Comparison of ENCODE assay signal across 35 mouse cellular contexts in the genomic region with DNA sequence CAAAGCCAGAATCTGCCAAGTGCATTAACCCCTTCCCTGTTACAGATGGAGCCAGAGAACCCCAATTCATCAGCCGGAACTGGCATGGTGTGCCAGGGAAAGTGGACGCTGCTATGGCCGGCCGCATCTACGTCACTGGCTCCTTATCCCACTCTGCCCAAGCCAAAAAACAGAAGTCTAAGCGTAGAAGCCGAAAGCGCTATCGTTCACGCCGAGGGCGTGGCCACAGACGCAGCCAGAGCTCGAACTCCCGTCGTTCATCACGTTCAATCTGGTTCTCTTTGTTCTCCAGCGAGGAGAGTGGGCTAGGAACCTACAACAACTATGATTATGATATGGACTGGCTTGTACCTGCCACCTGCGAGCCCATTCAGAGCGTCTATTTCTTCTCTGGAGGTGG. TPM values are rescaled to one million over a fixed set of nuclear protein-coding genes. Genes with fewer than 3 reads are reported as not detected.
DNase-seq lines count a peak whose midpoint lies in the region; ATAC-seq and TF ChIP-seq lines count a peak whose summit lies in the region.
"Had no signal": no experiment of that assay in that cellular context is flagged by ENCODE, and none has a peak within 500 bp of the region (broad histone marks: within the 10 kb centered on the region; RNA-seq: fewer than 3 reads in every experiment).

No protein-coding gene starts in this region.

- 87% methylated on average over 20 of the region's 20 CpGs for WGBS in cerebellum, adult 2 months
- WGBS in neural tube, embryonic 13.5 days: 82% methylated on average over 20 of the region's 20 CpGs
- WGBS in liver, embryonic 13.5 days (ENCODE audit: insufficient replicate concordance): 65% methylated on average over 20 of the region's 20 CpGs

- intact Hi-C loops in left cerebral cortex, postnatal 10 days (cut with DNase I): no loop called here

- TF ChIP-seq CTCF in cerebellum, adult 2 months (IDR thresholded peaks at IDR 0.05; ENCODE audit: borderline replicate concordance, insufficient read depth, low read depth, low read length): no peak

- H3K9ac ChIP-seq in neural tube, embryonic 13.5 days: 0 out of 2 replicates have a peak overlapping the region, but pooled peaks have one; percentile 31
- no peak overlapping the region for H3K9ac ChIP-seq in liver, embryonic 13.5 days
- H3K9ac ChIP-seq: forebrain, embryonic 15.5 days; heart, embryonic 13.5 days; limb, embryonic 13.5 days; lung, embryonic 14.5 days; midbrain, embryonic 12.5 days; neural tube, embryonic 15.5 days had no signal

- H3K27me3 ChIP-seq in cerebellum, adult 2 months (ENCODE audit: control insufficient read depth, insufficient read depth, low read length): no peaks in the 10 kb centered on the region
- H3K27me3 ChIP-seq in neural tube, embryonic 13.5 days: peaks cover 17% of the 10 kb centered on the region
- peaks cover 57% of the 10 kb centered on the region for H3K27me3 ChIP-seq in liver, embryonic 13.5 days
- H3K27me3 ChIP-seq: forebrain, embryonic 15.5 days had no signal

- peaks cover 15% of the 10 kb centered on the region for H3K36me3 ChIP-seq in neural tube, embryonic 13.5 days
- H3K36me3 ChIP-seq in liver, embryonic 13.5 days: peaks cover 11% of the 10 kb centered on the region

- ATAC-seq in neural tube, embryonic 13.5 days (ENCODE audit: low read depth): no peak
- ATAC-seq in liver, embryonic 13.5 days (ENCODE audit: low read depth): no peak
- ATAC-seq: forebrain, embryonic 15.5 days; hindbrain, embryonic 16.5 days had no signal

- no peak overlapping the region for H3K4me3 ChIP-seq in cerebellum, adult 2 months (replicated peaks; ENCODE audit: insufficient read depth, low read depth, low read length)
- no peak overlapping the region for H3K4me3 ChIP-seq in neural tube, embryonic 13.5 days
- 0 out of 2 replicates have a peak overlapping the region, but pooled peaks have one; percentile 6 for H3K4me3 ChIP-seq in liver, embryonic 13.5 days (replicated peaks)
- H3K4me3 ChIP-seq: embryonic facial prominence, embryonic 13.5 days; forebrain, embryonic 10.5 days; forebrain, embryonic 15.5 days; heart, embryonic 13.5 days; layer of hippocampus, adult 2 months; left cerebral cortex, adult 2 months; limb, embryonic 13.5 days; midbrain, embryonic 12.5 days; neural tube, embryonic 15.5 days had no signal

- peak; percentile 55 for DNase-seq in cerebellum, adult 9-11 months
- DNase-seq in cerebellum, adult 2 months: no peak
- DNase-seq in neural tube, embryonic 10.5 days (ENCODE audit: extremely low spot score, low spot score): no peak
- no peak for DNase-seq in liver, embryonic 13.5 days
- DNase-seq in left cerebral cortex, postnatal 10 days (ENCODE audit: extremely low spot score in 1 of 2, low spot score in 2 of 2): no peak
- no peak for DNase-seq in embryo, embryonic 9.5 days (ENCODE audit: extremely low spot score)
- DNase-seq in ovary, adult 18-20 months (ENCODE audit: low spot score): no peak
- DNase-seq: adrenal gland, postnatal 10 days; cerebellum, postnatal 36 days; gastrocnemius, postnatal 10 days; heart, postnatal 10 days; kidney, adult 2 months; kidney, postnatal 36 days; lung, embryonic 14.5 days; lung, postnatal 36 days; right cerebral cortex, adult 18-20 months; spleen, adult 18-20 months; thymus, postnatal 14 days had no signal

- TF ChIP-seq POLR2A in cerebellum, adult 2 months (IDR thresholded peaks at IDR 0.05; ENCODE audit: borderline replicate concordance, insufficient read depth, low read length): no peak

- H3K4me2 ChIP-seq in neural tube, embryonic 13.5 days: no peak overlapping the region
- H3K4me2 ChIP-seq in liver, embryonic 13.5 days: peak overlapping the region; percentile 40
- H3K4me2 ChIP-seq: embryonic facial prominence, embryonic 13.5 days; forebrain, embryonic 15.5 days; heart, embryonic 13.5 days; limb, embryonic 13.5 days; lung, embryonic 14.5 days; midbrain, embryonic 12.5 days; neural tube, embryonic 15.5 days had no signal

- no peaks in the 10 kb centered on the region for H3K9me3 ChIP-seq in neural tube, embryonic 13.5 days
- H3K9me3 ChIP-seq in liver, embryonic 13.5 days (replicated peaks): no peaks in the 10 kb centered on the region
- H3K9me3 ChIP-seq: embryonic facial prominence, embryonic 13.5 days; forebrain, embryonic 10.5 days; forebrain, embryonic 15.5 days; heart, embryonic 13.5 days; limb, embryonic 13.5 days; midbrain, embryonic 12.5 days; neural tube, embryonic 15.5 days had no signal

- no peak overlapping the region for H3K27ac ChIP-seq in cerebellum, adult 2 months (ENCODE audit: insufficient read depth, low read length)
- no peak overlapping the region for H3K27ac ChIP-seq in neural tube, embryonic 13.5 days (replicated peaks)
- 0 out of 2 replicates have a peak overlapping the region, but pooled peaks have one; percentile 23 for H3K27ac ChIP-seq in liver, embryonic 13.5 days
- H3K27ac ChIP-seq: embryonic facial prominence, embryonic 13.5 days; forebrain, embryonic 10.5 days; forebrain, embryonic 15.5 days; heart, embryonic 13.5 days; layer of hippocampus, adult 2 months; left cerebral cortex, adult 2 months; limb, embryonic 13.5 days; midbrain, embryonic 12.5 days; neural tube, embryonic 15.5 days had no signal

- H3K4me1 ChIP-seq in cerebellum, adult 2 months (ENCODE audit: control insufficient read depth, insufficient read depth, low read length): peaks cover 15% of the 10 kb centered on the region
- peaks cover 12% of the 10 kb centered on the region for H3K4me1 ChIP-seq in neural tube, embryonic 13.5 days (replicated peaks)
- peaks cover 28% of the 10 kb centered on the region for H3K4me1 ChIP-seq in liver, embryonic 13.5 days (replicated peaks)

RNA-seq across cellular contexts. Expression of a gene that starts 1.7 kb away (rescaled TPM):
- 14.7 and 17.3 TPM in 2 replicates for polyA plus RNA-seq in cerebellum, adult 2 months (2012; rRNA removed)
- polyA plus RNA-seq in neural tube, embryonic 13.5 days (2015; fragmentation: Nextera tagmentation; extraction: Ambion mirVana): 0.15 TPM in 1 of 2 replicates, not detected in the other
- 0.09 and 0.24 TPM in 2 replicates for polyA plus RNA-seq in liver, embryonic 13.5 days (2015; fragmentation: Nextera tagmentation; extraction: Ambion mirVana)
- 1 to 10 TPM in 1 of 2 experiments, under 1 TPM in 1; 0.61 to 1.1 TPM for total RNA-seq in left cerebral cortex, postnatal 10 days (2021)
- total RNA-seq: adrenal gland, postnatal 10 days; gastrocnemius, postnatal 10 days; heart, adult 8-10 months; heart, postnatal 10 days; hematopoietic stem cell, adult 5-6 weeks; megakaryocyte, adult 5-6 weeks had no signal
- polyA plus RNA-seq: embryonic facial prominence, embryonic 13.5 days; forebrain, embryonic 10.5 days; forebrain, embryonic 15.5 days; gonadal fat pad, adult 2 months; heart, embryonic 13.5 days; intestine, embryonic 14.5 days; kidney, adult 2 months; kidney, embryonic 16.5 days; limb, embryonic 13.5 days; lung, embryonic 14.5 days; midbrain, embryonic 12.5 days had no signal

RNA-seq across cellular contexts. Expression of a gene that starts 2.6 kb away (rescaled TPM):
- polyA plus RNA-seq in cerebellum, adult 2 months (2012; rRNA removed): 142 and 143 TPM in 2 replicates
- polyA plus RNA-seq in neural tube, embryonic 13.5 days (2015; fragmentation: Nextera tagmentation; extraction: Ambion mirVana): 181 and 197 TPM in 2 replicates
- 297 and 348 TPM in 2 replicates for polyA plus RNA-seq in liver, embryonic 13.5 days (2015; fragmentation: Nextera tagmentation; extraction: Ambion mirVana)
- total RNA-seq in left cerebral cortex, postnatal 10 days (2021): 10 to 100 TPM; 74.5 to 75.4 TPM
- total RNA-seq: hematopoietic stem cell, adult 5-6 weeks; megakaryocyte, adult 5-6 weeks had no signal

RNA-seq across cellular contexts. Expression of a gene that starts 4.0 kb away (rescaled TPM):
- polyA plus RNA-seq in cerebellum, adult 2 months (2012; rRNA removed): 29.0 and 32.0 TPM in 2 replicates
- polyA plus RNA-seq in neural tube, embryonic 13.5 days (2015; fragmentation: Nextera tagmentation; extraction: Ambion mirVana): 41.1 and 43.0 TPM in 2 replicates
- 0.16 and 0.29 TPM in 2 replicates for polyA plus RNA-seq in liver, embryonic 13.5 days (2015; fragmentation: Nextera tagmentation; extraction: Ambion mirVana)
- 10 to 100 TPM; 51.2 to 59.2 TPM for total RNA-seq in left cerebral cortex, postnatal 10 days (2021)
- total RNA-seq: megakaryocyte, adult 5-6 weeks had no signal

RNA-seq across cellular contexts. Expression of a gene that starts 10.4 kb away (rescaled TPM):
- 67.9 and 69.5 TPM in 2 replicates for polyA plus RNA-seq in cerebellum, adult 2 months (2012; rRNA removed)
- 92.7 and 101 TPM in 2 replicates for polyA plus RNA-seq in neural tube, embryonic 13.5 days (2015; fragmentation: Nextera tagmentation; extraction: Ambion mirVana)
- polyA plus RNA-seq in liver, embryonic 13.5 days (2015; fragmentation: Nextera tagmentation; extraction: Ambion mirVana): 30.1 and 31.9 TPM in 2 replicates
- total RNA-seq in left cerebral cortex, postnatal 10 days (2021): 10 to 100 TPM; 37.2 to 38.7 TPM

RNA-seq across cellular contexts. Expression of a gene that starts 10.5 kb away (rescaled TPM):
- polyA plus RNA-seq in cerebellum, adult 2 months (2012; rRNA removed): 133 TPM in 2 replicates
- polyA plus RNA-seq in neural tube, embryonic 13.5 days (2015; fragmentation: Nextera tagmentation; extraction: Ambion mirVana): 178 and 191 TPM in 2 replicates
- polyA plus RNA-seq in liver, embryonic 13.5 days (2015; fragmentation: Nextera tagmentation; extraction: Ambion mirVana): 78.1 and 82.4 TPM in 2 replicates
- total RNA-seq in left cerebral cortex, postnatal 10 days (2021): 100 to 1,000 TPM; 117 to 119 TPM

Comparison
In these comparisons a context has a peak if more than half of its experiments do, and no peak if none do; other contexts are left out.
1. RNA of a gene that starts 1.7 kb away (polyA plus RNA-seq): 14.7 to 17.3 TPM in cerebellum, adult 2 months; 0.15 TPM in neural tube, embryonic 13.5 days and 0.09 to 0.24 TPM in liver, embryonic 13.5 days; every median in the first group is over 10 times any median in the second.
2. RNA of a gene that starts 4.0 kb away (polyA plus RNA-seq): 41.1 to 43.0 TPM in neural tube, embryonic 13.5 days and 29.0 to 32.0 TPM in cerebellum, adult 2 months; 0.16 to 0.29 TPM in liver, embryonic 13.5 days; every median in the first group is over 10 times any median in the second.